Comparison of ENCODE assay signal across 9 mouse cellular contexts in the genomic region with DNA sequence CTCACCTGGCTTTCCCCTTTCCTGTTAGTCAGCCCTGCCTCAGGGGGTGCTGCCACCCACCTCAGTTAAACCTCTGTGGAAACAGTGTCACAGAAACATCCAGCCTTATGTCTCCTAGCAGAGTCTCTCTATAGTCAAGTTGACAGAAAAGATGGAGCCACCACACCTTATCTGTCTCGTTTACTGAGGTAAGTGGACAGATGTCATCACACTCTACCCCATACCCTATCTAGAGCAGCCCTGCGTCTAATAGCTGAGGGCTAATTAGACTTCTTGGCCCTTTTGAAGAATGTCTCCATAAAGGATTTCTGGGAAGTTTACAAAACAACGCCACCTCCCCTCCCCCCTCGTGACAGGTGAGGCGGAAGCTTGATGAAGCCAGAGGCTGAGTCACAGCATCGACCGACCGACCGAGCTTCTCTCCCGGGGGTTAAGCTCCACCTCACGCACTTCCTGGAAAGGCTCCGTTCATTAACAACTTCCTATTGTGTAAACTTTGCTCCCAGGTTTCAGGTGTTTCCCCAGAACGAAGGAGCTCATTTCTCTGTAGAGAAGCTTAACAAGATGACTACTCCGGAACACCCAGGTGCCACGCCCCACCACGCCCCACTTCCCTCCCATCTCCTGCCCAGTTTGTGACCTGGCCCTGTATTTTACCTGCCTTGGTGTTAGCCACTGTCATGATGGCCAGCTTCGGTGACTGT.
DNase-seq lines count a peak whose midpoint lies in the region; ATAC-seq and TF ChIP-seq lines count a peak whose summit lies in the region.
"Had no signal": no experiment of that assay in that cellular context is flagged by ENCODE, and none has a peak within 500 bp of the region (broad histone marks: within the 10 kb centered on the region; RNA-seq: fewer than 3 reads in every experiment).

No protein-coding gene starts in this region.

- H3K4me2 ChIP-seq in hindbrain, embryonic 14.5 days (replicated peaks), result peak overlapping the region; percentile 12; the same call in 1 of the 2 replicates
- H3K4me2 ChIP-seq in lung, embryonic 16.5 days (ENCODE audit: low read depth, low read length), result peak overlapping the region; percentile 47

- peaks cover 18% of the 10 kb centered on the region; the same call in 1 of the 2 replicates for H3K27me3 ChIP-seq in heart, embryonic 10.5 days (ENCODE audit: insufficient read depth, poor library complexity, severe bottlenecking)
- no peaks in the 10 kb centered on the region for H3K27me3 ChIP-seq in E14TG2a.4 (ENCODE audit: insufficient read depth, low read length)
- H3K27me3 ChIP-seq in hindbrain, embryonic 14.5 days (ENCODE audit: control insufficient read depth, insufficient read depth, low read length), result no peaks in the 10 kb centered on the region
- no peaks in the 10 kb centered on the region for H3K27me3 ChIP-seq in lung, embryonic 16.5 days (ENCODE audit: control insufficient read depth, insufficient read depth, low read depth, low read length)

- 5% methylated on average over 17 of the region's 17 CpGs for WGBS in heart, embryonic 10.5 days
- 15% methylated on average over 17 of the region's 17 CpGs for WGBS in hindbrain, embryonic 14.5 days
- WGBS in lung, embryonic 16.5 days, result 8% methylated on average over 17 of the region's 17 CpGs

- peaks cover 17% of the 10 kb centered on the region for H3K4me1 ChIP-seq in heart, embryonic 10.5 days
- peaks cover 60% of the 10 kb centered on the region for H3K4me1 ChIP-seq in E14TG2a.4 (replicated peaks; ENCODE audit: low read depth, low read length)
- no peaks in the 10 kb centered on the region for H3K4me1 ChIP-seq in hindbrain, embryonic 14.5 days (replicated peaks; ENCODE audit: control insufficient read depth, insufficient read depth, low read length)
- 0 out of 2 replicates have a peak, but pooled peaks cover 3% of the 10 kb centered on the region for H3K4me1 ChIP-seq in lung, embryonic 16.5 days (replicated peaks; ENCODE audit: control insufficient read depth, insufficient read depth, low read length)

- H3K27ac ChIP-seq in heart, embryonic 10.5 days, result no peak overlapping the region
- no peak overlapping the region for H3K27ac ChIP-seq in hindbrain, embryonic 14.5 days
- no peak overlapping the region for H3K27ac ChIP-seq in lung, embryonic 16.5 days (ENCODE audit: low read length)

- TF ChIP-seq CTCF in E14TG2a.4 (conservative IDR thresholded peaks at IDR 0.05; ENCODE audit: low read length), result no peak

- ATAC-seq in hindbrain, embryonic 14.5 days (ENCODE audit: low FRiP score), result no peak
- no peak for ATAC-seq in lung, embryonic 16.5 days (ENCODE audit: low read depth)

- H3K9ac ChIP-seq in hindbrain, embryonic 14.5 days, result no peak overlapping the region
- H3K9ac ChIP-seq in lung, embryonic 16.5 days (ENCODE audit: low read length), result no peak overlapping the region

- no peaks in the 10 kb centered on the region for H3K36me3 ChIP-seq in heart, embryonic 10.5 days
- H3K36me3 ChIP-seq in E14TG2a.4 (ENCODE audit: insufficient read depth, low read length), result no peaks in the 10 kb centered on the region
- H3K36me3 ChIP-seq in hindbrain, embryonic 14.5 days (replicated peaks; ENCODE audit: control insufficient read depth, insufficient read depth), result no peaks in the 10 kb centered on the region
- H3K36me3 ChIP-seq in lung, embryonic 16.5 days (ENCODE audit: control insufficient read depth, insufficient read depth, low read length), result no peaks in the 10 kb centered on the region

- H3K9me3 ChIP-seq in heart, embryonic 10.5 days, result no peaks in the 10 kb centered on the region
- no peaks in the 10 kb centered on the region for H3K9me3 ChIP-seq in E14TG2a.4 (ENCODE audit: low read length)
- no peaks in the 10 kb centered on the region for H3K9me3 ChIP-seq in hindbrain, embryonic 14.5 days (ENCODE audit: control insufficient read depth, low read length)
- H3K9me3 ChIP-seq in lung, embryonic 16.5 days (ENCODE audit: control insufficient read depth, low read length), result no peaks in the 10 kb centered on the region

- intact Hi-C loops in heart, postnatal 25 days (cut with DNase I), result no loop called here

- no peak for DNase-seq in heart, embryonic 10.5 days (ENCODE audit: low spot score)
- DNase-seq in heart, postnatal 25 days (ENCODE audit: low spot score), result no peak
- DNase-seq in hindbrain, embryonic 14.5 days (ENCODE audit: low spot score), result no peak
- DNase-seq in testis, postnatal 14 days (ENCODE audit: low spot score), result peak; percentile 14
- DNase-seq in right cerebral cortex, postnatal 14 days, result no peak
- no peak for DNase-seq in adrenal gland, adult 8-10 months

- H3K4me3 ChIP-seq in heart, embryonic 10.5 days, result peak overlapping the region; percentile 38
- peak overlapping the region; percentile 57 for H3K4me3 ChIP-seq in E14TG2a.4 (replicated peaks; ENCODE audit: low read length)
- no peak overlapping the region for H3K4me3 ChIP-seq in hindbrain, embryonic 14.5 days (replicated peaks; ENCODE audit: low read length)
- peak overlapping the region; percentile 25 for H3K4me3 ChIP-seq in lung, embryonic 16.5 days (ENCODE audit: low read length)
- H3K4me3 ChIP-seq: myocyte had no signal
